Mouse (Mus musculus) embryonic fibroblast, embryonic 13.5 days (primary cell): ENCODE results near the gene AC124108.1.

Source experiments
- CTCF ChIP-seq: IDR thresholded peaks from 2 replicates; pipeline ENCODE4 v1.5.1; 2011; ENCODE audit warnings: mild to moderate bottlenecking, control low read depth, low read length, moderate library complexity, borderline replicate concordance; ENCODE audit not compliant: insufficient read depth
- POLR2A ChIP-seq: IDR thresholded peaks from 2 replicates; pipeline ENCODE4 v1.6.1; 2011; ENCODE audit warnings: low read depth, mild to moderate bottlenecking, control low read depth, low read length, moderate library complexity

DNA sequence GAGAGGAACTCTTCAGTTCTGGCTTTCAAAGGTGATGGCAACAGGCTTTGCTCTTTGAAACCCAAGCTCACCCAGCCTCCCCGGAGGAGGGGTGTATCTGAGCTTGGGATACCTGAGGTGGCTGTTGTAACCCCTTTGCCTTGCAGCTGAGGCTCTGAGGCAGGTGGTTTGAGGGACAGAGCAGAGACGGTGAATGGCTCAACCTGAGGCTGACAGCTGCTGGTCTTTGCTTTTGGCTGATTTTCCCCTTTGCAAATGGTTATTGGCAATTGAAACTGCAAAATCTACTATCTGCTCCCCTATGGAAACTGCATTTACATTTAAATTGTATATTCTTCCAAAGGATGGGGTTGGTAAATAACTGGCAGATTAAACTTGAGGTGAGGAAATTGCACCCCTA lies 30.4 kb downstream of the AC124108.1 start:
- no peak for TF ChIP-seq CTCF
- TF ChIP-seq POLR2A, result no peak
